Mouse (Mus musculus) lung, adult 2 months (tissue): Measurements from ENCODE around the gene Hhipl1. TPM values are rescaled to one million over a fixed set of nuclear protein-coding genes. Genes with fewer than 3 reads are reported as not detected.
A peak's percentile ranks its signal among the peaks of the same experiment; 100 is the strongest.

Source experiments
- DNase-seq: peaks from one replicate; pipeline ENCODE4 v3.0.0; 2022
- H3K4me1 ChIP-seq: fragments of 200-500 bp; 2 replicates; pipeline ENCODE4 v1.6.1; 2011; ENCODE audit warnings: low read length; ENCODE audit not compliant: control insufficient read depth, insufficient read depth
- H3K4me3 ChIP-seq: fragments of 200-500 bp; replicated peaks from 2 replicates; pipeline ENCODE3; 2011; ENCODE audit warnings: low read depth, mild to moderate bottlenecking, control low read depth, low read length; ENCODE audit errors: extremely low read depth
- CTCF ChIP-seq: fragments of 200-500 bp; IDR thresholded peaks from 2 replicates; pipeline ENCODE4 v1.5.1; 2011; ENCODE audit warnings: mild to moderate bottlenecking, low read length, control low read depth; ENCODE audit not compliant: insufficient read depth
- POLR2A ChIP-seq: fragments of 200-500 bp; IDR thresholded peaks from 2 replicates; pipeline ENCODE4 v1.6.1; 2011; ENCODE audit warnings: low read depth, mild to moderate bottlenecking, control low read depth, low read length, borderline replicate concordance; ENCODE audit errors: extremely low read depth
- WGBS: fragments of 180-500 bp; shearing (Covaris S2); methylation state at CpG from one replicate; pipeline ENCODE4 v1.1.7; 2018; 5-methylcytosine and 5-hydroxymethylcytosine counted together
- polyA plus RNA-seq: library from polyadenylated mRNA; depleted of rRNA; stranded (reverse); fragments of >200 nt; gene quantifications from 2 replicates; pipeline ENCODE4 v1.2.3, GENCODE M21; 2012

Gene Hhipl1
- polyA plus RNA-seq, 1 experiment, result 1.3 TPM

DNA sequence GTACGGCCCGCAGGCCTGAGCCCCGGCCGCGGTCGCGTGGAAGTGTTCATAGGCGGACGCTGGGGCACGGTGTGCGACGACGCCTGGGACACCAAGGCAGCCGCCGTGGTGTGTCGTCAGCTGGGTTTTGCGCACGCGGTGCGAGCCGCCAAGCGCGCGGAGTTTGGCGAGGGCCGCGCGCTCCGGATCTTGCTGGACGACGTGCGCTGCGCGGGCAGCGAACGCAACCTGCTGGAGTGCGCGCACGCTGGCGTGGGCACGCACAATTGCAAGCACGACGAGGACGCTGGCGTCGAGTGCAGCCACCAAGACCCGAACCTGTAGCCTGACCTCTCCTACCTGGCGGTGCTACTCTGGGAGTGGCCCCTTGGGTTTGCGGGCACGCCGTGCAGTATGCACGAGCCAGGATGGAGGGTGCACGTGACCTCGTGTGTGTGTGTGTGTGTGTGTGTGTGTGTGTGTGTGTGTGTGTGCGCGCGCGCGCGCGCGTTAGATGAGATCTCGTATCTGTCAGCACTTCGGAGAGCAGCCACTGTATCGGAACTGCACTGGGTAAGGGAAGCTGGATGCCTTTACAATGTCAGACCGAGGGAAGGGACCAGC lies 21.9 kb downstream of the Hhipl1 start:
- TF ChIP-seq POLR2A (no peak), CTCF (no peak)
- no peak for DNase-seq
- peaks cover 6% of the 10 kb centered on the region; the same call in 1 of the 2 replicates for H3K4me1 ChIP-seq
- WGBS, result 1% methylated on average over 58 of the region's 66 CpGs
- no peak overlapping the region for H3K4me3 ChIP-seq

GRCm38 (mm10) chr12:108333056-108333455 lies 27.0 kb downstream of the Hhipl1 start:
- peak; percentile 84 for DNase-seq
- Histone ChIP-seq H3K4me3 (peak overlapping the region; percentile 60), H3K4me1 (peaks cover 5% of the 10 kb centered on the region; the same call in 1 of the 2 replicates)
- WGBS, result under 1% methylated on average over 16 of the region's 16 CpGs
- TF ChIP-seq CTCF (peak; percentile 82), POLR2A (no peak)

DNA sequence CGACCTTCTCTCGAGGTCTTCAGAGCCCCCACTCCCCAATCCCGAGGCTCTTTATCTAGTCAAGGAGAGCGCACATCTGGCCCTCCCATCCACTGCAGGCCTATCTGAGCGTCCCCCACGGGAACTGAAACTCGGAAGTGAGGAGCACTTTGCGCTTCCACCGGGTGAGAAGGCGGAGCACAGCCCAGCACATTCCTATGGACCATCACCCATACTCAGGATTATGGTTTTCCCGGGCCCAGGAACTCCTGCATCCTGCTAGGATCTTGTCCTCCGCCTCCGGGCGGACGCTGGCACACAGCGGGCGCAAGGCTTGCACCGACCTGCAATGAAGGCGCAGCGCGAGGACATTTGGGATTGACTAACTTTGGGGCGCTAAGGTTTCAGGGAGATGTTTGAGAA lies 27.4 kb downstream of the Hhipl1 start:
- TF ChIP-seq CTCF, result no peak
- no peak for TF ChIP-seq POLR2A
- Histone ChIP-seq H3K4me3 (peak overlapping the region; percentile 60), H3K4me1 (0 out of 2 replicates have a peak, but pooled peaks cover 2% of the 10 kb centered on the region)
- 1% methylated on average over 22 of the region's 22 CpGs for WGBS
- no peak for DNase-seq

- DNase-seq, result peak; percentile 99
- TF ChIP-seq POLR2A (no peak), CTCF (no peak)
- Histone ChIP-seq H3K4me1 (0 out of 2 replicates have a peak, but pooled peaks cover 2% of the 10 kb centered on the region), H3K4me3 (peak within 1 kb of the TSS; percentile 60)
- 2% methylated on average over 54 of the region's 56 CpGs for WGBS
These were observed 27.9 kb downstream of the Hhipl1 start, which contains the start of gene Cyp46a1 for GRCm38 (mm10) chr12:108333895-108334445. Gene Cyp46a1, plus strand, starts transcription at chr12:108334381.

- TF ChIP-seq POLR2A (no peak), CTCF (no peak)
- WGBS, result 3% methylated on average over 32 of the region's 32 CpGs
- Histone ChIP-seq H3K4me3 (peak overlapping the region; percentile 51), H3K4me1 (0 out of 2 replicates have a peak, but pooled peaks cover 2% of the 10 kb centered on the region)
- DNase-seq, result no peak
These were observed 28.5 kb downstream of the Hhipl1 start for GRCm38 (mm10) chr12:108334529-108334928.

GRCm38 (mm10) chr12:108338572-108339190 lies 32.6 kb downstream of the Hhipl1 start:
- TF ChIP-seq POLR2A, result no peak
- peak; percentile 87 for TF ChIP-seq CTCF
- Histone ChIP-seq H3K4me3 (no peak overlapping the region), H3K4me1 (0 out of 2 replicates have a peak, but pooled peaks cover 2% of the 10 kb centered on the region)
- 30% methylated on average over 14 of the region's 14 CpGs for WGBS
- DNase-seq, result peak; percentile 28

DNA sequence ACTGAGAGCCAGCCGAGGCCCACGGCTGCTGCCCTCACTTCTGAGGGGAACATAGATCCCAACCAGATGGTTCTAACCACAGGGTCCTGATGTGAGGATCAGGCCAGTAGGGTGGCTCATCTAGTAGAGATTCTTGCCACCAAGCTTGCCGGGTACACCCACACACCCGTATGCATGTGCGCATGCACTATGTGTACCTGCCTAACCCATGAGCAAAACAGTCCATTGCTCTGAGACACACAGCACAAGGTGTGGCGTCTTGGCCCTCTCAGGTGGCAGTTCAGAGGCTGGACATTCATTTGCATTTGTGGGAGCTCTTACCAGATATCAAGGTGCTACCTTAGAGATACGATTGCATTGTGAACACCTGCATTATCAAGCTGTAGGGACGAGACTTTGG lies 42.1 kb downstream of the Hhipl1 start:
- 81% methylated on average over 8 of the region's 8 CpGs for WGBS
- H3K4me1 ChIP-seq, result no peaks in the 10 kb centered on the region
- TF ChIP-seq POLR2A, result no peak
- TF ChIP-seq CTCF, result no peak
- H3K4me3 ChIP-seq, result no peak overlapping the region
- no peak for DNase-seq

GRCm38 (mm10) chr12:108349026-108349425 lies 43.0 kb downstream of the Hhipl1 start:
- 62% methylated on average over 5 of the region's 5 CpGs for WGBS
- H3K4me1 ChIP-seq, result no peaks in the 10 kb centered on the region
- no peak for TF ChIP-seq POLR2A
- no peak for TF ChIP-seq CTCF
- no peak for DNase-seq
- no peak overlapping the region for H3K4me3 ChIP-seq

- 86% methylated on average over 10 of the region's 10 CpGs for WGBS
- no peak for TF ChIP-seq POLR2A
- TF ChIP-seq CTCF, result no peak
- no peak overlapping the region for H3K4me3 ChIP-seq
- no peaks in the 10 kb centered on the region for H3K4me1 ChIP-seq
- no peak for DNase-seq
These were observed 44.9 kb downstream of the Hhipl1 start for GRCm38 (mm10) chr12:108350931-108351330.
